Mouse (Mus musculus) forebrain, embryonic 14.5 days (tissue): ENCODE measurements at regions not wholly inside any gene's neighbourhood (a gene's known extent, or its start where the extent isn't known, plus 50 kb on each side); places are given as distances from the start of the nearest gene placed in this dataset.

ENCODE experiments used
- ATAC-seq: fragments of 200-750 bp; cut with Nextera tagmentation; 2 replicates; pipeline ENCODE4 v1.8.0; 2017; ENCODE audit warnings: mild to moderate bottlenecking, moderate library complexity
- DNase-seq: peaks from one replicate; pipeline ENCODE4 v3.0.0-alpha.2; 2015; ENCODE audit warnings: low spot score
- H3K27ac ChIP-seq: fragments of 300-500 bp; sonication (generic); 2 replicates; pipeline ENCODE4 v1.5.1; 2014; ENCODE audit warnings: low read depth, mild to moderate bottlenecking, control low read depth, low read length, moderate library complexity
- H3K27me3 ChIP-seq: fragments of 300-500 bp; sonication (generic); replicated peaks from 2 replicates; pipeline ENCODE4 v1.6.1; 2014; ENCODE audit warnings: low read length, control low read depth, mixed read lengths; ENCODE audit not compliant: control insufficient read depth, insufficient read depth
- H3K36me3 ChIP-seq: fragments of 300-500 bp; sonication (generic); 2 replicates; pipeline ENCODE4 v1.6.1; 2014; ENCODE audit warnings: low read length, control low read depth; ENCODE audit not compliant: control insufficient read depth, insufficient read depth
- H3K4me1 ChIP-seq: fragments of 300-500 bp; sonication (generic); 2 replicates; pipeline ENCODE4 v1.6.1; 2014; ENCODE audit warnings: antibody characterized with exemption, low read length, control low read depth; ENCODE audit not compliant: control insufficient read depth, insufficient read depth
- H3K4me2 ChIP-seq: fragments of 300-500 bp; sonication (generic); 2 replicates; pipeline ENCODE4 v1.6.1; 2014; ENCODE audit warnings: mild to moderate bottlenecking, control low read depth, low read length
- H3K4me3 ChIP-seq: fragments of 300-500 bp; sonication (generic); 2 replicates; pipeline ENCODE4 v1.5.1; 2014; ENCODE audit warnings: low read depth, low read length, control low read depth
- H3K9ac ChIP-seq: fragments of 300-500 bp; sonication (generic); 2 replicates; pipeline ENCODE4 v1.6.1; 2014; ENCODE audit warnings: mild to moderate bottlenecking, low read length, control low read depth, moderate library complexity
- H3K9me3 ChIP-seq: fragments of 300-500 bp; sonication (generic); replicated peaks from 2 replicates; pipeline ENCODE4 v1.6.1; 2016; ENCODE audit warnings: low read length, control low read depth, mixed read lengths; ENCODE audit not compliant: control insufficient read depth
- WGBS: fragments of 180-500 bp; shearing (Covaris S2); extraction: QIAGEN DNeasy Blood & Tissue Kit; methylation state at CpG from one replicate; pipeline ENCODE4 v1.1.7; 2014; 5-methylcytosine and 5-hydroxymethylcytosine counted together

DNA sequence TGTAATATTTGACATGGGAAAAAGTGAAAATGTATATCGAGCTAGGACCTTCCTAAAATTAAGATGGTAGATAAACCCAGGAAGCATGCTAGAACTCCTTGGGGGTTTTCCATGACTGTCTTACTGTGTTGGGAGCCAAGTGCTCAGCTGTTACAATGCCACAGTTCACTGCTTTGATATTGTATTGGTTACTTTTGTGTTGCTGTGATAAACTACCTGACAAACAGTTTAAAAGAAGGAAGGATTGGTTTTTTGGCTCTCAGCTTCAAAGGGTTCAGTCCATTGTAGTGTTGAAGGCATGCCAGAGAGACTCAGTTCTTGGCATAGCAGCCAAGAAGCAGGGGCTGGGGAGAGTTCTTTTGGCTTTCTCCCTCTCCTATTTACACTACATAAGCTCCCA lies 272.1 kb upstream of the Fbxl7 start:
- Histone ChIP-seq H3K36me3 (no peaks in the 10 kb centered on the region), H3K9ac (no peak overlapping the region), H3K9me3 (no peaks in the 10 kb centered on the region), H3K4me2 (no peak overlapping the region), H3K27ac (no peak overlapping the region), H3K4me1 (no peaks in the 10 kb centered on the region), H3K27me3 (no peaks in the 10 kb centered on the region), H3K4me3 (no peak overlapping the region)
- DNase-seq (no peak), ATAC-seq (no peak)
- 97% methylated on average over 1 of the region's 1 CpGs for WGBS

DNA sequence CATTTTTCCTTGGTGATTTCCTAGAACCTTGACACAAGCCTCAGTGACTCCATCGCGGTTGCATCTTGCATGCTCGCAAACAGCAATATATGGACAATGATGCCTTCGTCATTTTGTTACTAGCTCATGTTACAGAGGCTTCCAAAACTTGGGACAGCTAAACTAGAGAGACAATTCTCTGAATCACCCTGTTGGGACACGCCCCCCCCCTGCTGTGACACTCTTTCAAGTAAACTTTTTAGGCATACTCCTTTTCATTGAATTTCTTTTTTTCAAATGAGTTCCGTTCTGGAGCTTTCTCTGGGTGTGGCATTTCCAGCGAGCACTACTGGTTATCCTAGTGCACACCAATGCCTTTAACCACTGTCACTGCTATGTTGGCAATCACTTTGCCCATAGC lies 274.5 kb upstream of the Fbxl7 start:
- Histone ChIP-seq H3K4me3 (no peak overlapping the region), H3K4me2 (no peak overlapping the region), H3K27ac (no peak overlapping the region), H3K36me3 (no peaks in the 10 kb centered on the region), H3K27me3 (no peaks in the 10 kb centered on the region), H3K4me1 (no peaks in the 10 kb centered on the region), H3K9me3 (no peaks in the 10 kb centered on the region), H3K9ac (no peak overlapping the region)
- DNase-seq (no peak), ATAC-seq (no peak)
- 91% methylated on average over 7 of the region's 7 CpGs for WGBS

- no peak overlapping the region for H3K27ac ChIP-seq
- no peaks in the 10 kb centered on the region for H3K9me3 ChIP-seq
- no peaks in the 10 kb centered on the region for H3K27me3 ChIP-seq
- H3K9ac ChIP-seq, result no peak overlapping the region
- H3K4me3 ChIP-seq, result no peak overlapping the region
- 14% methylated on average over 5 of the region's 5 CpGs for WGBS
- H3K4me1 ChIP-seq, result 0 out of 2 replicates have a peak, but pooled peaks cover 3% of the 10 kb centered on the region
- ATAC-seq, result no peak
- DNase-seq, result peak; percentile 75
- no peak overlapping the region for H3K4me2 ChIP-seq
- H3K36me3 ChIP-seq, result no peaks in the 10 kb centered on the region
These were observed 278.1 kb upstream of the Fbxl7 start for GRCm38 (mm10) chr15:27173506-27173905.

GRCm38 (mm10) chr15:27178084-27178935 lies 282.9 kb upstream of the Fbxl7 start:
- Histone ChIP-seq H3K4me1 (0 out of 2 replicates have a peak, but pooled peaks cover 3% of the 10 kb centered on the region), H3K27me3 (no peaks in the 10 kb centered on the region), H3K27ac (no peak overlapping the region), H3K9me3 (no peaks in the 10 kb centered on the region), H3K36me3 (no peaks in the 10 kb centered on the region), H3K4me3 (no peak overlapping the region), H3K9ac (no peak overlapping the region), H3K4me2 (peak overlapping the region; percentile 30; the same call in 1 of the 2 replicates)
- WGBS, result 20% methylated on average over 13 of the region's 13 CpGs
- peak; percentile 48 for ATAC-seq
- peak; percentile 33 for DNase-seq

DNA sequence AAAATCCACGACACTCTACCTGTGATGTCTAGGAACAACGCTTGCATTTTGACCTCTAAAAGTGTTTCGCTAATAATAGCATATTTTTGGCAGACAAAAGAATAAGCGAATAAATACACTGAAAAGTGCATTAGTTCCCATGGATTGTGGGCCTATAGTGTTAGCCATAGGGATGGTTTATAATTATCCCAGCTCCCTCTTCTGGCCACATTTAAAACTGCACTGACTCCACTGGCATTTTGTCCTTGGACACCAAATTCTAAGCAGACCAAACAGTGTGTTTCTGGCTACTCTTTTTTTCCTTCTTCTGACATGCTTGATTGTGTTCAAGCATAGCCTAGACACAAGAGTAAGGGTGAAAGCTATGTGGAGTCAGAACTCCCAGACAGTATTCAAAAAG lies 276.8 kb upstream of the Ank start:
- no peaks in the 10 kb centered on the region for H3K36me3 ChIP-seq
- H3K4me1 ChIP-seq, result no peaks in the 10 kb centered on the region
- H3K27me3 ChIP-seq, result no peaks in the 10 kb centered on the region
- WGBS, result 48% methylated on average over 4 of the region's 4 CpGs
- no peak overlapping the region for H3K27ac ChIP-seq
- DNase-seq (peak; percentile 81), ATAC-seq (peak; percentile 76)
- H3K9ac ChIP-seq, result no peak overlapping the region
- H3K9me3 ChIP-seq, result no peaks in the 10 kb centered on the region
- H3K4me3 ChIP-seq, result no peak overlapping the region
- no peak overlapping the region for H3K4me2 ChIP-seq

DNA sequence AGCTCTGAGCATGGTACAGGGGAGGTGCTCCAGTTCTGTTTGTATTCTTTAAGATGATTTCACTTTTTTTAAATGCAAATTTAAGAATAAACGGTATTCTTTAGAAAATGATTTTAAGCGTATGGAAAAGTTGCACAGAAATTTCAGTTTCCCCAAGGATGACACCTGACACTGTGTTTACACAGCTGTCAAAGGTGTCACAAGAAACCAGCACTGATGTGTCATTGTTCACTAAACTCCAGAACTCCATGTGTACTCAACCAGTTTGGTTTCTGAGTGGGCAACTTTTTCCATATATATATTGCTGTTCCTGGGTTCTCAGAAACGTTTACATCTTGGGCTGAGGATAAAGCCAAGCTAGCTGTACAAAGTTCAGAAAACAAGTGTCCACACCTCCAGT lies 265.0 kb upstream of the Ank start:
- ATAC-seq, result no peak

GRCm38 (mm10) chr15:27204888-27205287 lies 261.6 kb upstream of the Ank start:
- ATAC-seq (no peak), DNase-seq (peak; percentile 32)
- H3K27me3 ChIP-seq, result no peaks in the 10 kb centered on the region
- no peak overlapping the region for H3K4me3 ChIP-seq
- H3K36me3 ChIP-seq, result no peaks in the 10 kb centered on the region
- no peak overlapping the region for H3K27ac ChIP-seq
- WGBS, result 54% methylated on average over 6 of the region's 6 CpGs
- no peaks in the 10 kb centered on the region for H3K4me1 ChIP-seq
- no peak overlapping the region for H3K9ac ChIP-seq
- no peak overlapping the region for H3K4me2 ChIP-seq
- H3K9me3 ChIP-seq, result no peaks in the 10 kb centered on the region

More for the DNA sequence above, 265.0 kb upstream of the Ank start:
- no peak overlapping the region for H3K4me2 ChIP-seq
- H3K36me3 ChIP-seq, result no peaks in the 10 kb centered on the region
- H3K4me1 ChIP-seq, result no peaks in the 10 kb centered on the region
- H3K27ac ChIP-seq, result no peak overlapping the region
- no peak overlapping the region for H3K4me3 ChIP-seq
- 94% methylated on average over 3 of the region's 3 CpGs for WGBS
- no peaks in the 10 kb centered on the region for H3K9me3 ChIP-seq
- no peaks in the 10 kb centered on the region for H3K27me3 ChIP-seq
- H3K9ac ChIP-seq, result no peak overlapping the region
- DNase-seq, result no peak

DNA sequence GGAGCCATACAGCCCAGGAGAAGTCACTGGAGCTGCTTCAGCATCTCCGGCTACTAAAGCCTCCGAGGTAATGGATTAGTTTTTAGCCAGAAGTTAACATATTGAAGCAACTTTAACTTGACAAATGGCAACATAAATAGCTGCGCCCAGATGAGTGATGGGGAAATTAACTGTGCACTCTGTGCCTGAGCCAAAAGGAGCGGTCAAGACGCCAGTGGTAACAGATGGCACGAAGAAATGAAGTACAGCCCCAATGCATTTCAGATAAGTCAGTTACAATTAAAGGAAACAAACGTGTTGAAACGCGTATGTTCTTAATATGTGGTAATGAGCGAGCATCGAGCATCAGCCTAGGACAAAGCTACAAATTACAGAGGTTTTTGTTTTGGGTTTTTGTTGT lies 259.0 kb upstream of the Ank start:
- peak; percentile 32; the same call in 1 of the 2 replicates for ATAC-seq

DNA sequence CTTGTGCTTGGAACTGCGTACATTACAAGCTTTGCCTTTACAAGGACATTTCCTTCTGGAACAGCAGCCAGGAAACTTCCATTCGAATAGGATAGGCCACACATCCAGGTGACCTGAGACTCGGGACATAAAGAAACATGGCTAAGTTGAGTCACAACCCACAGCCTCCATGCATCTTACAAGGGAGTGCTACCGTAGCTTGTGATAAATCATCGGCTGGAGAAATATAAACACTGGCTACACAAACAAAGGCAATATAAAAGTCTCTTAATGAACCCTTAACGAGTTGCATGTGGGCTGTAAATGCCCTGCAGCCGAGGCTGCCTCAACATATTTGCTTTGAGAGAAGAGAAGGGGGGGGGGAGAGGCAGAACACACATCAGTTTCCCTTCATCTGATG lies 250.1 kb upstream of the Ank start:
- H3K9me3 ChIP-seq, result no peaks in the 10 kb centered on the region
- no peak overlapping the region for H3K4me3 ChIP-seq
- H3K27ac ChIP-seq, result no peak overlapping the region
- no peaks in the 10 kb centered on the region for H3K36me3 ChIP-seq
- no peak overlapping the region for H3K9ac ChIP-seq
- H3K4me2 ChIP-seq, result no peak overlapping the region
- no peaks in the 10 kb centered on the region for H3K4me1 ChIP-seq
- 44% methylated on average over 7 of the region's 7 CpGs for WGBS
- ATAC-seq (no peak), DNase-seq (no peak)
- H3K27me3 ChIP-seq, result no peaks in the 10 kb centered on the region

More for the DNA sequence above, 259.0 kb upstream of the Ank start:
- Histone ChIP-seq H3K4me2 (no peak overlapping the region), H3K27me3 (no peaks in the 10 kb centered on the region), H3K36me3 (no peaks in the 10 kb centered on the region), H3K27ac (no peak overlapping the region), H3K9ac (no peak overlapping the region), H3K9me3 (no peaks in the 10 kb centered on the region), H3K4me3 (no peak overlapping the region), H3K4me1 (no peaks in the 10 kb centered on the region)
- 78% methylated on average over 11 of the region's 11 CpGs for WGBS
- DNase-seq, result peak; percentile 8
